Mouse (Mus musculus): ENCODE measurements around the gene Satb1.

GRCm38 (mm10) chr17:51784935-51785334 lies 48.2 kb downstream of the Satb1 start:
- TF ChIP-seq POLR2A (IDR thresholded peaks at IDR 0.05; ENCODE audit: low read depth, low read length) (no peak), CTCF (IDR thresholded peaks at IDR 0.05; ENCODE audit: borderline replicate concordance, insufficient read depth, low read length) (no peak)

All from embryonic fibroblast, embryonic 13.5 days (primary cell).